Mouse (Mus musculus) embryonic facial prominence, embryonic 14.5 days (tissue): Measurements from ENCODE around the gene Tbpl1. TPM values are rescaled to one million over a fixed set of nuclear protein-coding genes. Genes with fewer than 3 reads are reported as not detected.

ENCODE experiments used
- ATAC-seq: fragments of 200-750 bp; cut with Nextera tagmentation; 2 replicates; pipeline ENCODE4 v1.8.0; 2017; ENCODE audit warnings: low read depth, moderate number of reproducible peaks, moderate TSS enrichment
- DNase-seq: peaks from one replicate; pipeline ENCODE4 v3.0.0-alpha.2; 2015; ENCODE audit warnings: low spot score
- H3K27ac ChIP-seq: fragments of 300-500 bp; sonication (generic); replicated peaks from 2 replicates; pipeline ENCODE4 v1.5.1; 2014; ENCODE audit warnings: low read depth, mild to moderate bottlenecking, low read length, moderate library complexity
- H3K27me3 ChIP-seq: fragments of 300-500 bp; sonication (generic); replicated peaks from 2 replicates; pipeline ENCODE4 v1.6.1; 2014; ENCODE audit warnings: low read length; ENCODE audit not compliant: control insufficient read depth, insufficient read depth
- H3K36me3 ChIP-seq: fragments of 300-500 bp; sonication (generic); 2 replicates; pipeline ENCODE4 v1.6.1; 2014; ENCODE audit warnings: low read length, mixed read lengths; ENCODE audit not compliant: control insufficient read depth, insufficient read depth
- H3K4me1 ChIP-seq: fragments of 300-500 bp; sonication (generic); 2 replicates; pipeline ENCODE4 v1.6.1; 2014; ENCODE audit warnings: antibody characterized with exemption, low read length; ENCODE audit not compliant: control insufficient read depth, insufficient read depth
- H3K4me2 ChIP-seq: fragments of 300-500 bp; sonication (generic); 2 replicates; pipeline ENCODE4 v1.6.1; 2014; ENCODE audit warnings: low read depth, mild to moderate bottlenecking, low read length, moderate library complexity, mixed read lengths
- H3K4me3 ChIP-seq: fragments of 300-500 bp; sonication (generic); 2 replicates; pipeline ENCODE4 v1.5.1; 2014; ENCODE audit warnings: low read depth, mild to moderate bottlenecking, low read length
- H3K9ac ChIP-seq: fragments of 300-500 bp; sonication (generic); 2 replicates; pipeline ENCODE4 v1.6.1; 2014; ENCODE audit warnings: low read depth, mild to moderate bottlenecking, low read length, moderate library complexity, mixed read lengths
- H3K9me3 ChIP-seq: fragments of 300-500 bp; sonication (generic); 2 replicates; pipeline ENCODE4 v1.6.1; 2016; ENCODE audit warnings: low read length; ENCODE audit not compliant: control insufficient read depth
- WGBS: fragments of 180-500 bp; shearing (Covaris S2); extraction: QIAGEN DNeasy Blood & Tissue Kit; methylation state at CpG from one replicate; pipeline ENCODE4 v1.1.7; 2014; 5-methylcytosine and 5-hydroxymethylcytosine counted together
- polyA plus RNA-seq: library from polyadenylated mRNA; unstranded; fragments of >200 nt; fragmentation: Nextera tagmentation; extraction: Ambion mirVana; gene quantifications from 2 replicates; pipeline ENCODE4 v1.2.1, GENCODE M21; 2014

Gene Tbpl1
- polyA plus RNA-seq, 1 experiment from 2014 or later: 49.5 TPM

- DNase-seq: peak; percentile 28
- Histone ChIP-seq H3K36me3 (no peaks in the 10 kb centered on the region), H3K27ac (no peak overlapping the region), H3K9me3 (no peaks in the 10 kb centered on the region), H3K27me3 (no peaks in the 10 kb centered on the region), H3K9ac (no peak overlapping the region), H3K4me3 (no peak overlapping the region), H3K4me2 (no peak overlapping the region), H3K4me1 (no peaks in the 10 kb centered on the region)
- peak; percentile 68; the same call in 1 of the 2 replicates for ATAC-seq
- 61% methylated on average over 13 of the region's 13 CpGs for WGBS
These were observed 14.9 kb upstream of the Tbpl1 start for GRCm38 (mm10) chr10:22746334-22747322.

GRCm38 (mm10) chr10:22745922-22746321 is 14.2 kb upstream of the Tbpl1 start:
- ATAC-seq: no peak
- DNase-seq: no peak
- H3K27me3 ChIP-seq: no peaks in the 10 kb centered on the region
- no peaks in the 10 kb centered on the region for H3K36me3 ChIP-seq
- H3K9me3 ChIP-seq: no peaks in the 10 kb centered on the region
- H3K9ac ChIP-seq: no peak overlapping the region
- 68% methylated on average over 7 of the region's 7 CpGs for WGBS
- no peak overlapping the region for H3K4me3 ChIP-seq
- no peaks in the 10 kb centered on the region for H3K4me1 ChIP-seq
- no peak overlapping the region for H3K27ac ChIP-seq
- H3K4me2 ChIP-seq: no peak overlapping the region

- Histone ChIP-seq H3K4me3 (peak overlapping the region; percentile 95), H3K9ac (peak overlapping the region; percentile 93), H3K27me3 (no peaks in the 10 kb centered on the region), H3K9me3 (no peaks in the 10 kb centered on the region), H3K36me3 (no peaks in the 10 kb centered on the region), H3K4me2 (peak overlapping the region; percentile 94), H3K4me1 (peaks cover 10% of the 10 kb centered on the region), H3K27ac (no peak overlapping the region)
- DNase-seq: no peak
- ATAC-seq: no peak
- 59% methylated on average over 10 of the region's 10 CpGs for WGBS
These were observed 443 bp upstream of the Tbpl1 start for GRCm38 (mm10) chr10:22732181-22732580.

- Histone ChIP-seq H3K36me3 (no peaks in the 10 kb centered on the region), H3K4me3 (peak overlapping the region; percentile 95), H3K4me2 (peak overlapping the region; percentile 94), H3K4me1 (peaks cover 10% of the 10 kb centered on the region), H3K27ac (peak overlapping the region; percentile 89), H3K9me3 (no peaks in the 10 kb centered on the region), H3K27me3 (no peaks in the 10 kb centered on the region), H3K9ac (peak overlapping the region; percentile 93)
- ATAC-seq: peak; percentile 35; the same call in 1 of the 2 replicates
- no peak for DNase-seq
- WGBS: under 1% methylated on average over 26 of the region's 33 CpGs
These were observed 806 bp downstream of the Tbpl1 start for GRCm38 (mm10) chr10:22730992-22731271.

- H3K4me1 ChIP-seq: peaks cover 10% of the 10 kb centered on the region
- H3K9ac ChIP-seq: peak overlapping the region; percentile 93
- no peaks in the 10 kb centered on the region for H3K27me3 ChIP-seq
- H3K4me2 ChIP-seq: peak overlapping the region; percentile 94
- peak; percentile 37 for DNase-seq
- WGBS: under 1% methylated on average over 33 of the region's 39 CpGs
- H3K4me3 ChIP-seq: peak overlapping the region; percentile 95
- peak; percentile 56 for ATAC-seq
- no peaks in the 10 kb centered on the region for H3K9me3 ChIP-seq
- H3K36me3 ChIP-seq: no peaks in the 10 kb centered on the region
- peak overlapping the region; percentile 89 for H3K27ac ChIP-seq
These were observed 1.3 kb downstream of the Tbpl1 start for GRCm38 (mm10) chr10:22730266-22730991.

GRCm38 (mm10) chr10:22728257-22728656 is 3.5 kb downstream of the Tbpl1 start:
- Histone ChIP-seq H3K36me3 (no peaks in the 10 kb centered on the region), H3K9me3 (no peaks in the 10 kb centered on the region), H3K9ac (no peak overlapping the region), H3K27ac (no peak overlapping the region), H3K4me1 (peaks cover 10% of the 10 kb centered on the region), H3K4me2 (no peak overlapping the region), H3K4me3 (no peak overlapping the region), H3K27me3 (no peaks in the 10 kb centered on the region)
- DNase-seq (no peak), ATAC-seq (no peak)
- WGBS: 91% methylated on average over 1 of the region's 1 CpGs

- Histone ChIP-seq H3K4me3 (no peak overlapping the region), H3K9ac (no peak overlapping the region), H3K27ac (no peak overlapping the region), H3K9me3 (no peaks in the 10 kb centered on the region), H3K27me3 (no peaks in the 10 kb centered on the region), H3K4me2 (no peak overlapping the region), H3K36me3 (no peaks in the 10 kb centered on the region), H3K4me1 (peaks cover 10% of the 10 kb centered on the region)
- no peak for DNase-seq
- ATAC-seq: no peak
- WGBS: 59% methylated on average over 7 of the region's 7 CpGs
These were observed 5.4 kb downstream of the Tbpl1 start for GRCm38 (mm10) chr10:22726295-22726694.

GRCm38 (mm10) chr10:22725166-22725565 is 6.6 kb downstream of the Tbpl1 start:
- DNase-seq (no peak), ATAC-seq (no peak)
- Histone ChIP-seq H3K27me3 (no peaks in the 10 kb centered on the region), H3K9ac (no peak overlapping the region), H3K4me2 (no peak overlapping the region), H3K4me1 (peaks cover 9% of the 10 kb centered on the region), H3K27ac (no peak overlapping the region), H3K36me3 (no peaks in the 10 kb centered on the region), H3K4me3 (no peak overlapping the region), H3K9me3 (no peaks in the 10 kb centered on the region)
- 60% methylated on average over 4 of the region's 4 CpGs for WGBS
